Mouse (Mus musculus) testis, adult 2 months (tissue): Measurements from ENCODE around the gene Ppp1r35.

Experiments
- CTCF ChIP-seq: fragments of 200-500 bp; IDR thresholded peaks from 2 replicates; pipeline ENCODE4 v1.5.1; 2012; ENCODE audit warnings: low read depth, mild to moderate bottlenecking, inconsistent platforms, low read length, moderate library complexity; ENCODE audit not compliant: control insufficient read depth, insufficient read depth, insufficient replicate concordance
- POLR2A ChIP-seq: fragments of 200-500 bp; IDR thresholded peaks from 2 replicates; pipeline ENCODE4 v1.6.1; 2012; ENCODE audit warnings: low read depth, mild to moderate bottlenecking, inconsistent platforms, low read length, moderate library complexity; ENCODE audit not compliant: control insufficient read depth

DNA sequence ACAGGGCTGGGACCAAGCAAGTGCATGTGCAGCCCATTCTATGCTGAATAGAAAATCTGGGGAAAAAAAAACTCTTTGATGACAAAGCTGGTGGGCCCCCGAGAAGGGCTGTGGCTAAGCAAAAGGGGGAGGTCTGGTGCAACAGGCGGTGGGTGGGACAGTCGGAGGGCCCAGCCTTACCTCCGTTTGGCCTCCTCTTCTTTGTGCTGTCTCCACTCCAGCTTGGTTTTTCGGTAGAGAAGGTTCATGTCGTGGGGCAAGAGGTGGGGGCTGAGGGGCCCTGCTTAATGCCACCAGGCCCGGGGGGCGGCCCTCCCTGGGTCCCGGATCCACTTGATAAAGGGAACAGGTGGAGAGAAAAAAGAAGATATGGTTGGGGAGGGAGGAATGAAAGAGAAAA, 39.2 kb upstream of the Ppp1r35 start:
- no peak for TF ChIP-seq POLR2A
- no peak for TF ChIP-seq CTCF
